Mouse (Mus musculus): Measurements from ENCODE around the gene Shmt2.

The Shmt2 gene

GRCm38 (mm10) chr10:127522088-127522581 is at the start of gene Shmt2:
Gene Shmt2 (minus strand): TSS chr10:127522444.
- DNase-seq = peak; percentile 81 to 82

- no peak for DNase-seq
Measured at GRCm38 (mm10) chr10:127570937-127571641, 48.8 kb upstream of the Shmt2 start.

GRCm38 (mm10) chr10:127570384-127570783 is 48.1 kb upstream of the Shmt2 start:
- no peak for DNase-seq

- peak; percentile 63 to 71 for DNase-seq
Measured at GRCm38 (mm10) chr10:127569450-127569849, 47.2 kb upstream of the Shmt2 start.

- no peak for DNase-seq
Measured at GRCm38 (mm10) chr10:127566553-127567326, 44.5 kb upstream of the Shmt2 start.

- DNase-seq = no peak
Measured at GRCm38 (mm10) chr10:127564301-127564700, 42.1 kb upstream of the Shmt2 start.

GRCm38 (mm10) chr10:127563840-127564239 is 41.6 kb upstream of the Shmt2 start:
- no peak for DNase-seq

- DNase-seq = no peak
Measured at GRCm38 (mm10) chr10:127561145-127561544, 38.9 kb upstream of the Shmt2 start.

- peak in 1 of 2 experiments; percentile 22 for DNase-seq
Measured at GRCm38 (mm10) chr10:127557397-127557796, 35.2 kb upstream of the Shmt2 start.

GRCm38 (mm10) chr10:127555703-127556102 is 33.5 kb upstream of the Shmt2 start:
- peak in 1 of 2 experiments; percentile 18 for DNase-seq

- no peak for DNase-seq
Measured at GRCm38 (mm10) chr10:127549892-127550291, 27.6 kb upstream of the Shmt2 start.

GRCm38 (mm10) chr10:127548236-127548635 is 26.0 kb upstream of the Shmt2 start:
- no peak for DNase-seq

GRCm38 (mm10) chr10:127546505-127546904 is 24.3 kb upstream of the Shmt2 start:
- DNase-seq = no peak

- no peak for DNase-seq
Measured at GRCm38 (mm10) chr10:127544375-127544774, 22.1 kb upstream of the Shmt2 start.

GRCm38 (mm10) chr10:127543916-127544315 is 21.7 kb upstream of the Shmt2 start:
- no peak for DNase-seq

- DNase-seq = no peak
Measured at GRCm38 (mm10) chr10:127542720-127543119, 20.5 kb upstream of the Shmt2 start.

- no peak for DNase-seq
Measured at GRCm38 (mm10) chr10:127542084-127542483, 19.8 kb upstream of the Shmt2 start.

GRCm38 (mm10) chr10:127541510-127541909 is 19.3 kb upstream of the Shmt2 start:
- DNase-seq = no peak

GRCm38 (mm10) chr10:127537854-127538583 is 15.8 kb upstream of the Shmt2 start:
- peak; percentile 59 to 69 for DNase-seq

- DNase-seq = peak; percentile 49 to 53
Measured at GRCm38 (mm10) chr10:127536586-127537314, 14.5 kb upstream of the Shmt2 start.

GRCm38 (mm10) chr10:127534929-127535384 is 12.7 kb upstream of the Shmt2 start:
- DNase-seq = no peak

Measured in thymus, postnatal 36 days (tissue).